Mouse (Mus musculus) lung, postnatal 0 days (tissue): ENCODE measurements around the gene Pdzrn4. TPM values are rescaled to one million over a fixed set of nuclear protein-coding genes. Genes with fewer than 3 reads are reported as not detected.

ENCODE experiments used
- ATAC-seq: fragments of 200-750 bp; cut with Nextera tagmentation; 2 replicates; pipeline ENCODE4 v1.8.0; 2017; ENCODE audit warnings: moderate library complexity
- DNase-seq: peaks from one replicate; pipeline ENCODE4 v3.0.0-alpha.2; 2016; ENCODE audit warnings: low spot score
- H3K27ac ChIP-seq: fragments of 300-500 bp; sonication (generic); 2 replicates; pipeline ENCODE4 v1.5.1; 2014; ENCODE audit warnings: antibody characterized with exemption, mild to moderate bottlenecking, low read length, mixed read lengths
- H3K27me3 ChIP-seq: fragments of 300-500 bp; sonication (generic); replicated peaks from 2 replicates; pipeline ENCODE4 v1.6.1; 2014; ENCODE audit warnings: low read length, mixed read lengths; ENCODE audit not compliant: insufficient read depth
- H3K36me3 ChIP-seq: fragments of 300-500 bp; sonication (generic); 2 replicates; pipeline ENCODE4 v1.6.1; 2014; ENCODE audit warnings: low read length, mixed read lengths; ENCODE audit not compliant: insufficient read depth
- H3K4me1 ChIP-seq: fragments of 300-500 bp; sonication (generic); 2 replicates; pipeline ENCODE4 v1.6.1; 2014; ENCODE audit warnings: antibody characterized with exemption, low read depth, low read length, mixed read lengths; ENCODE audit not compliant: insufficient read depth
- H3K4me2 ChIP-seq: fragments of 300-500 bp; sonication (generic); replicated peaks from 2 replicates; pipeline ENCODE4 v1.6.1; 2014; ENCODE audit warnings: low read depth, mild to moderate bottlenecking, low read length, moderate library complexity, mixed read lengths
- H3K4me3 ChIP-seq: fragments of 300-500 bp; sonication (generic); 2 replicates; pipeline ENCODE4 v1.5.1; 2014; ENCODE audit warnings: low read depth, low read length
- H3K9ac ChIP-seq: fragments of 300-500 bp; sonication (generic); replicated peaks from 2 replicates; pipeline ENCODE4 v1.6.1; 2014; ENCODE audit warnings: low read depth, mild to moderate bottlenecking
- H3K9me3 ChIP-seq: fragments of 300-500 bp; sonication (generic); 2 replicates; pipeline ENCODE4 v1.6.1; 2016; ENCODE audit warnings: low read length, mixed read lengths
- CTCF ChIP-seq: IDR thresholded peaks from 2 replicates; pipeline ENCODE4 v1.5.1; 2016; ENCODE audit warnings: antibody characterized with exemption, mild to moderate bottlenecking
- EP300 ChIP-seq: IDR thresholded peaks from 2 replicates; pipeline ENCODE4 v1.6.1; 2016; ENCODE audit warnings: antibody characterized with exemption, mild to moderate bottlenecking, control low read depth
- WGBS: fragments of 180-500 bp; shearing (Covaris S2); extraction: QIAGEN DNeasy Blood & Tissue Kit; methylation state at CpG from one replicate; pipeline ENCODE4 v1.1.7; 2014; 5-methylcytosine and 5-hydroxymethylcytosine counted together
- polyA plus RNA-seq: library from polyadenylated mRNA; unstranded; fragments of >200 nt; fragmentation: Nextera tagmentation; extraction: Ambion mirVana; gene quantifications from 2 replicates; pipeline ENCODE4 v1.2.1, GENCODE M21; 2015

Gene Pdzrn4
- polyA plus RNA-seq, 1 experiment from 2014 or later = 0.60 TPM

GRCm38 (mm10) chr15:92482198-92482597, 85.5 kb downstream of the Pdzrn4 start:
- H3K27ac ChIP-seq = no peak overlapping the region
- WGBS = 66% methylated on average over 6 of the region's 6 CpGs
- DNase-seq = no peak
- H3K4me2 ChIP-seq = no peak overlapping the region
- TF ChIP-seq EP300 = no peak
- TF ChIP-seq CTCF = no peak
- H3K9me3 ChIP-seq = no peaks in the 10 kb centered on the region
- ATAC-seq = no peak
- no peaks in the 10 kb centered on the region for H3K4me1 ChIP-seq
- H3K36me3 ChIP-seq = no peaks in the 10 kb centered on the region
- H3K4me3 ChIP-seq = no peak overlapping the region
- no peaks in the 10 kb centered on the region for H3K27me3 ChIP-seq
- H3K9ac ChIP-seq = no peak overlapping the region

- H3K4me2 ChIP-seq = no peak overlapping the region
- no peak overlapping the region for H3K27ac ChIP-seq
- no peaks in the 10 kb centered on the region for H3K27me3 ChIP-seq
- DNase-seq (no peak), ATAC-seq (no peak)
- H3K4me1 ChIP-seq = no peaks in the 10 kb centered on the region
- no peak overlapping the region for H3K9ac ChIP-seq
- WGBS = 75% methylated on average over 3 of the region's 3 CpGs
- H3K9me3 ChIP-seq = no peaks in the 10 kb centered on the region
- TF ChIP-seq CTCF (no peak), EP300 (no peak)
- no peak overlapping the region for H3K4me3 ChIP-seq
- H3K36me3 ChIP-seq = no peaks in the 10 kb centered on the region
These were observed 94.7 kb downstream of the Pdzrn4 start for GRCm38 (mm10) chr15:92491376-92491775.

DNA sequence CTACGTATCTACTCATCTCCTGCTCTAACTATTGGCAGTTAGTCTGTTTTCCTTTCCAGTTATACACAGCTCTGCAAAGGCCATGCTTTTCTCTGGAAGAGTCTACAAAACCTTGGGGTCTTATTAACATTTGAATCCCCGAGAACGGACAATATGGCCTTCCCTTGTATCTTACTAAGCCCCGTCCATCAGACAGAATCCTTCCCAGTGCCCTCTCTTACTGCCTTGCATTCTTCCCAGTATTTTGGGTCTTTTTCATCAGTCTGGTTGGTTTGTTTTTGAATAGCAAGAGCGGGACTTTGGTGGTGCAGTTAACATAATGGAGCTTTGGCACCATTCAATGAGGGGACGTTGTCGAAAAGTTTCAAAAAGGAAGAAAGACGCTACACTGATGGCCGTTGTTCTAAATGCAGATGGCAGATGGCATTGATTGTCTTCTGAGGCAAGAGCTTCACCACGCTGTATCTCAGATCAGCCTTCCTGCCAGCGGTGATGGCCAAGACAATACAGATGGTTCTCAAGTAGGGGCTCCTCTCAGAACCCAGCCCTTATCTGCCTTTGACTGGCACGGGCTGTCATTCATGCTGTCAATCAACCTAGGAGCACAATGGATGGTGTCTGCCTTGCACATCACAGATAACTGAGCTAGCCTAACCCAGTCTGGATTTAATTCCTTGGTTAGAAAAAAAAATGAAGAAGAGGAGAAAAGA, 98.9 kb downstream of the Pdzrn4 start:
- H3K4me1 ChIP-seq = no peaks in the 10 kb centered on the region
- H3K27ac ChIP-seq = no peak overlapping the region
- WGBS = 83% methylated on average over 12 of the region's 12 CpGs
- no peak overlapping the region for H3K4me3 ChIP-seq
- DNase-seq (no peak), ATAC-seq (no peak)
- no peaks in the 10 kb centered on the region for H3K9me3 ChIP-seq
- no peak overlapping the region for H3K4me2 ChIP-seq
- no peaks in the 10 kb centered on the region for H3K36me3 ChIP-seq
- no peak overlapping the region for H3K9ac ChIP-seq
- no peak for TF ChIP-seq EP300
- TF ChIP-seq CTCF = no peak
- H3K27me3 ChIP-seq = no peaks in the 10 kb centered on the region

DNA sequence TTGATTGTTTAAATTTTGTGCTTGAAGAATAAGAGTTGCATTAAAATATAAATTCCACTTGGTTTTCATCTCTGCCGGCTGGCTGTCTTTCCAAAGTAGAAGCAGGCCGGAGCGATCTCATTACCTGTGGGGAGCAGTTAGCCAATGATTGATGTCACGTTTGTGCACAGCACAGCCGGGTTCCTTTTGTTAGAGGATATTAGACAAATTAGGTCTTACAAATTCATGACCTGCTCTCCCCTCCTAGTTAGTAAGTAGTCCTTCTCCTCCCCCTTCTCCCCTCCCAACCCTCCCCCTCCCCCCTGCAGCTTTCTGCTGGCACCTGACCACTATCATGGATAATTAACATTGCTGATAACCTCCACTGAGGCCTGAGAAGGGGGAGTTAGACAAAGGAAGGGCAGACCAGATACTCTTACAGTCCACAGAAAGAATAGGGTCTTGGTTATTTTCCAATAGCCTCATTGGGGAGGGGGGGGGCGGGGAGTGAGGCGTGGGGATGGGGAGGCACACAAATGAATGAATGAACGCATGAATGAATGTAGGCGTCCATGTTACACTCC, 103.7 kb downstream of the Pdzrn4 start:
- H3K9ac ChIP-seq = no peak overlapping the region
- no peaks in the 10 kb centered on the region for H3K9me3 ChIP-seq
- 52% methylated on average over 9 of the region's 9 CpGs for WGBS
- H3K27ac ChIP-seq = no peak overlapping the region
- no peak for DNase-seq
- H3K4me3 ChIP-seq = no peak overlapping the region
- no peak overlapping the region for H3K4me2 ChIP-seq
- no peak for ATAC-seq
- H3K4me1 ChIP-seq = no peaks in the 10 kb centered on the region
- TF ChIP-seq EP300 (no peak), CTCF (no peak)
- no peaks in the 10 kb centered on the region for H3K27me3 ChIP-seq
- H3K36me3 ChIP-seq = no peaks in the 10 kb centered on the region

DNA sequence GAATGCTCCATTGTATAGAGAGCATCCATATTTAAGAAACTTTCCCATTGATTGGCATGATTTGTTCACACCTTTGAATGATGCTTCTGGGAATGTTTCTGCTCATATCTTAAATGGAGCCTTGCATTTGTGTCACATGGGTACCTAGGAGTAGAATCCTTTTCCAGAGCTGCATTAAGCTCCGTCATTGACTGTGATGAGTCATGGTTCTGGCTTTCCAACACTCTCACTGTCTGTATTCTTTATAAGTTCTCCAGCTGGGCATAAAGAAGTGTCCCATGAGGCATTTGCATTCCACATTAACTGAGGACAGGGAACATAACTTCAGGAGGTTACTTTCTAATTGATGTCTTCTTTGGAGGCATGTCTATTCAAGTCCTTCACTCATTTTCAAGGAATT, 106.1 kb downstream of the Pdzrn4 start:
- H3K36me3 ChIP-seq = no peaks in the 10 kb centered on the region
- WGBS = 78% methylated on average over 1 of the region's 1 CpGs
- no peak overlapping the region for H3K9ac ChIP-seq
- no peak overlapping the region for H3K27ac ChIP-seq
- H3K4me2 ChIP-seq = no peak overlapping the region
- H3K4me1 ChIP-seq = no peaks in the 10 kb centered on the region
- DNase-seq (no peak), ATAC-seq (no peak)
- no peak overlapping the region for H3K4me3 ChIP-seq
- H3K27me3 ChIP-seq = no peaks in the 10 kb centered on the region
- H3K9me3 ChIP-seq = no peaks in the 10 kb centered on the region
- TF ChIP-seq CTCF (no peak), EP300 (no peak)

DNA sequence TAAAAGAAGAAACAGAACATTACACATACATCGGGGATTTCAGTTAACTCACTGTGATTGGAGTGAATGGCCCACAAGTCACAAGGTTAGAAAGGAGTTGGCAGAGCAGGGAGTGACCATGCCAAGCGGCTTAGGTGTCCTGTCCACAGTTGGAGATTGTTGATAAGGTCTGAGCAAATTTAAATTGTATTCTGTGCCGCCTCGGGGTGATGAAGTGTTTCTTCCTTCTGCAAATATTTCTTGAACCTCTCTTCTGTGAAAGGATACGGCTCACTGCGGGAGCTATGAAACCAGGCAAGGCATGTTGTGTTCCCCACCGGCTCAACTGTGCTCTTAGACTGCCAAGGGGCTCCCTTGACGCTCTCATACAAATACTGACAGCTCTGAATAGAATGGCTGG, 112.7 kb downstream of the Pdzrn4 start:
- Histone ChIP-seq H3K4me1 (no peaks in the 10 kb centered on the region), H3K4me3 (no peak overlapping the region), H3K27ac (no peak overlapping the region), H3K36me3 (no peaks in the 10 kb centered on the region), H3K9me3 (no peaks in the 10 kb centered on the region), H3K4me2 (no peak overlapping the region), H3K9ac (no peak overlapping the region), H3K27me3 (no peaks in the 10 kb centered on the region)
- ATAC-seq = no peak
- TF ChIP-seq CTCF (no peak), EP300 (no peak)
- WGBS = 50% methylated on average over 8 of the region's 8 CpGs
- no peak for DNase-seq
